8 mouse cellular contexts compared by ENCODE assay signal in genomic region chr6:86636495-86636894, GRCm38 (mm10). TPM values are rescaled to one million over a fixed set of nuclear protein-coding genes. Genes with fewer than 3 reads are reported as not detected.
DNase-seq lines count a peak whose midpoint lies in the region; ATAC-seq and TF ChIP-seq lines count a peak whose summit lies in the region.
"Had no signal": no experiment of that assay in that cellular context is flagged by ENCODE, and none has a peak within 500 bp of the region (broad histone marks: within the 10 kb centered on the region; RNA-seq: fewer than 3 reads in every experiment).

No protein-coding gene starts in this region.

- TF ChIP-seq POLR2A in bone marrow, adult 2 months (IDR thresholded peaks at IDR 0.05; ENCODE audit: borderline replicate concordance, control insufficient read depth, low read depth, low read length) = peak; percentile 50; the same call in 1 of the 2 replicates

- peak; percentile 29 to 84 for DNase-seq in adrenal gland, adult (ENCODE audit: inconsistent age in 2 of 2, low spot score in 1 of 2)
- DNase-seq in lung, postnatal 25 days (ENCODE audit: low spot score) = peak; percentile 73
- DNase-seq in right cerebral cortex, adult 18-20 months = no peak
- no peak for DNase-seq in retina, postnatal 1 day
- DNase-seq in hindbrain, embryonic 10.5 days (ENCODE audit: low spot score) = no peak

- no peak for TF ChIP-seq CTCF in bone marrow, adult 2 months (IDR thresholded peaks at IDR 0.05; ENCODE audit: control insufficient read depth, insufficient read depth, low read length)

- no peaks in the 10 kb centered on the region for H3K9me3 ChIP-seq in intestine, embryonic 15.5 days
- no peaks in the 10 kb centered on the region for H3K9me3 ChIP-seq in hindbrain, embryonic 10.5 days
- H3K9me3 ChIP-seq: hindbrain, embryonic 13.5 days had no signal

- H3K36me3 ChIP-seq in intestine, embryonic 15.5 days = no peaks in the 10 kb centered on the region
- no peaks in the 10 kb centered on the region for H3K36me3 ChIP-seq in hindbrain, embryonic 10.5 days
- H3K36me3 ChIP-seq: hindbrain, embryonic 13.5 days had no signal

- WGBS in bone marrow, adult 2 months = 52% methylated on average over 2 of the region's 2 CpGs
- WGBS in intestine, embryonic 15.5 days = 52% methylated on average over 2 of the region's 2 CpGs
- WGBS in hindbrain, embryonic 10.5 days = 70% methylated on average over 2 of the region's 2 CpGs

- no peak overlapping the region for H3K4me3 ChIP-seq in bone marrow, adult 2 months (replicated peaks; ENCODE audit: control insufficient read depth, low read depth, low read length)
- H3K4me3 ChIP-seq in intestine, embryonic 15.5 days (replicated peaks) = no peak overlapping the region
- no peak overlapping the region for H3K4me3 ChIP-seq in hindbrain, embryonic 10.5 days
- H3K4me3 ChIP-seq: hindbrain, embryonic 13.5 days had no signal

- H3K9ac ChIP-seq in intestine, embryonic 15.5 days = no peak overlapping the region
- H3K9ac ChIP-seq: hindbrain, embryonic 13.5 days had no signal

- ATAC-seq in intestine, embryonic 15.5 days = peak; percentile 88

- peaks cover 10% of the 10 kb centered on the region for H3K4me1 ChIP-seq in bone marrow, adult 2 months (ENCODE audit: control insufficient read depth, insufficient read depth, low read length)
- 0 out of 2 replicates have a peak, but pooled peaks cover 9% of the 10 kb centered on the region for H3K4me1 ChIP-seq in intestine, embryonic 15.5 days (replicated peaks)
- H3K4me1 ChIP-seq in hindbrain, embryonic 10.5 days (replicated peaks) = no peaks in the 10 kb centered on the region
- H3K4me1 ChIP-seq: hindbrain, embryonic 13.5 days had no signal

- H3K27me3 ChIP-seq in intestine, embryonic 15.5 days (replicated peaks) = no peaks in the 10 kb centered on the region
- H3K27me3 ChIP-seq in hindbrain, embryonic 10.5 days (ENCODE audit: insufficient read depth, poor library complexity, severe bottlenecking) = no peaks in the 10 kb centered on the region
- H3K27me3 ChIP-seq: hindbrain, embryonic 13.5 days had no signal

- H3K27ac ChIP-seq in bone marrow, adult 2 months (ENCODE audit: control insufficient read depth, insufficient read depth, low read depth, low read length, poor library complexity) = peak overlapping the region; percentile 85
- H3K27ac ChIP-seq in intestine, embryonic 15.5 days = no peak overlapping the region
- H3K27ac ChIP-seq in hindbrain, embryonic 10.5 days = no peak overlapping the region
- H3K27ac ChIP-seq: hindbrain, embryonic 13.5 days had no signal

- no peak overlapping the region for H3K4me2 ChIP-seq in intestine, embryonic 15.5 days (replicated peaks)
- H3K4me2 ChIP-seq: hindbrain, embryonic 13.5 days had no signal

RNA-seq across cellular contexts. Expression of gene Asprv1, which starts 8.5 kb away (rescaled TPM):
- polyA plus RNA-seq in bone marrow, adult 2 months (2011; ENCODE audit: insufficient read depth, insufficient read length, low replicate concordance, missing spikeins) = 7.6 and 19.6 TPM in 2 replicates
- polyA plus RNA-seq in intestine, embryonic 15.5 days (2015; fragmentation: Nextera tagmentation; extraction: Ambion mirVana) = 0.66 and 1.2 TPM in 2 replicates
- polyA plus RNA-seq in hindbrain, embryonic 10.5 days (2016; fragmentation: Nextera tagmentation; extraction: Ambion mirVana) = 0.71 TPM in 2 replicates

RNA-seq across cellular contexts. Expression of gene Mxd1, which starts 32.5 kb away (rescaled TPM):
- 49.6 and 56.2 TPM in 2 replicates for polyA plus RNA-seq in bone marrow, adult 2 months (2011; ENCODE audit: insufficient read depth, insufficient read length, low replicate concordance, missing spikeins)
- 13.8 and 14.7 TPM in 2 replicates for polyA plus RNA-seq in intestine, embryonic 15.5 days (2015; fragmentation: Nextera tagmentation; extraction: Ambion mirVana)
- polyA plus RNA-seq in hindbrain, embryonic 10.5 days (2016; fragmentation: Nextera tagmentation; extraction: Ambion mirVana) = 11.8 and 22.2 TPM in 2 replicates

RNA-seq across cellular contexts. Expression of gene Snrnp27, which starts 47.8 kb away (rescaled TPM):
- 47.5 and 47.8 TPM in 2 replicates for polyA plus RNA-seq in bone marrow, adult 2 months (2011; ENCODE audit: insufficient read depth, insufficient read length, low replicate concordance, missing spikeins)
- polyA plus RNA-seq in intestine, embryonic 15.5 days (2015; fragmentation: Nextera tagmentation; extraction: Ambion mirVana) = 96.0 and 105 TPM in 2 replicates
- 120 and 128 TPM in 2 replicates for polyA plus RNA-seq in hindbrain, embryonic 10.5 days (2016; fragmentation: Nextera tagmentation; extraction: Ambion mirVana)

Comparison
In these comparisons a context has a peak if more than half of its experiments do, and no peak if none do; other contexts are left out.
1. DNase-seq: peak in adrenal gland, adult (2 of 2) and lung, postnatal 25 days (single experiment); none in right cerebral cortex, adult 18-20 months (single experiment), retina, postnatal 1 day (single experiment) and hindbrain, embryonic 10.5 days (single experiment).